Mouse (Mus musculus) cerebellum, adult 2 months (tissue): ENCODE measurements around the gene Serpinb13. TPM values are rescaled to one million over a fixed set of nuclear protein-coding genes. Genes with fewer than 3 reads are reported as not detected.
"Not testable (repeated sequence)": the region's sequence is repeated elsewhere in the genome, so short reads cannot be mapped to it uniquely, and the experiment has no call there.

Source experiments
- DNase-seq, 2 experiments: peaks; one replicate each; pipeline ENCODE4 v3.0.0; 2021
- H3K27ac ChIP-seq: fragments of 200-500 bp; 2 replicates; pipeline ENCODE4 v1.5.1; 2012; ENCODE audit warnings: low read length, control low read depth, inconsistent platforms; ENCODE audit not compliant: insufficient read depth
- H3K27me3 ChIP-seq: fragments of 200-500 bp; 2 replicates; pipeline ENCODE4 v1.6.1; 2012; ENCODE audit warnings: inconsistent platforms, mild to moderate bottlenecking, low read length, moderate library complexity; ENCODE audit not compliant: control insufficient read depth, insufficient read depth
- H3K4me1 ChIP-seq: fragments of 200-500 bp; 2 replicates; pipeline ENCODE4 v1.6.1; 2011; ENCODE audit warnings: low read length; ENCODE audit not compliant: control insufficient read depth, insufficient read depth
- H3K4me3 ChIP-seq: fragments of 200-500 bp; replicated peaks from 2 replicates; pipeline ENCODE3; 2011; ENCODE audit warnings: mild to moderate bottlenecking, low read depth, low read length, control low read depth; ENCODE audit not compliant: insufficient read depth
- CTCF ChIP-seq: fragments of 200-500 bp; IDR thresholded peaks from 2 replicates; pipeline ENCODE4 v1.5.1; 2011; ENCODE audit warnings: low read depth, mild to moderate bottlenecking, control low read depth, low read length, moderate library complexity, borderline replicate concordance; ENCODE audit not compliant: insufficient read depth
- POLR2A ChIP-seq: fragments of 200-500 bp; IDR thresholded peaks from 2 replicates; pipeline ENCODE4 v1.6.1; 2011; ENCODE audit warnings: low read length, control low read depth, borderline replicate concordance; ENCODE audit not compliant: insufficient read depth
- WGBS: fragments of 180-500 bp; shearing (Covaris S2); methylation state at CpG from one replicate; pipeline ENCODE4 v1.1.7; 2018; 5-methylcytosine and 5-hydroxymethylcytosine counted together
- polyA plus RNA-seq: library from polyadenylated mRNA; depleted of rRNA; stranded (reverse); fragments of >200 nt; gene quantifications from 2 replicates; pipeline ENCODE4 v1.2.3, GENCODE M21; 2012; rRNA removed

Gene Serpinb13
- polyA plus RNA-seq, 1 experiment = not detected

DNA sequence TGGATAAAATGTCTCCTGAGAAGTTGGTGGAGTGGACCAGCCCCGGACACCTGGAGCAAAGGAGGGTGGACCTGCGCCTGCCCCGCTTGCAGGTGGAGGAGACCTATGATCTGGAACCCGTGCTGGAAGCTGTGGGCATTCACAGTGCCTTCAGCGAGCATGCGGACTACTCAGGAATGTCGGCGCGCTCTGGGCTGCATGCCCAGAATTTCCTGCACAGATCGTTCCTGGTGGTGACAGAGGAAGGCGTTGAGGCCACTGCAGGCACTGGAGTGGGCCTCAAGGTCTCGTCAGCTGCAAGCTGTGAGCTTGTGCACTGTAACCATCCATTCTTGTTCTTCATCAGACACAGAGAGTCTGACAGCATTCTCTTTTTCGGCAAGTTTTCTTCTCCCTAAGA lies 19.6 kb downstream of the Serpinb13 start:
- Histone ChIP-seq H3K4me1 (no peaks in the 10 kb centered on the region), H3K4me3 (no peak overlapping the region), H3K27me3 (no peaks in the 10 kb centered on the region), H3K27ac (no peak overlapping the region)
- no peak for TF ChIP-seq CTCF
- TF ChIP-seq POLR2A = no peak
- 17% methylated on average over 13 of the region's 13 CpGs for WGBS
- DNase-seq = peak in 1 of 2 experiments; percentile 1

DNA sequence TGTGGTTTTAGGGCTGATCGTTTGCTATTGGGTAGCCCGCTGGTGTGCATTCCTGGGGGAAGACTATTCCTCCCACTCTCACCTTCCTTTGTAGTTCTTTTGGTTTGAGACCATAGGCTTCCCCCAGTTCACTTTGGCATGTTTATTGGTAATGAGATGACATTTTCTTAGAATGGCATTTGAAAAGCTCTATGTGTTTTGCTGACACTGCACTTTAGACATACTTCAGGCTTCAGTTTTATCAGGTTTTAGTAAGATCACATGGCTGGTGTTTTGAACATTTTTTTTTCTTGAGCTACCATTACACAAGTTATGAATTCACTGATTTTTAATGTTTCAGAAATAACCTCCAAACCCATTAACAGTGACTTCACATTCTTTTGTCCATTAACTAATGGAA lies 21.0 kb downstream of the Serpinb13 start:
- Histone ChIP-seq H3K4me1 (no peaks in the 10 kb centered on the region), H3K27ac (no peak overlapping the region), H3K27me3 (no peaks in the 10 kb centered on the region), H3K4me3 (no peak overlapping the region)
- TF ChIP-seq POLR2A (no peak), CTCF (no peak)
- WGBS = 91% methylated on average over 2 of the region's 2 CpGs
- no peak for DNase-seq

DNA sequence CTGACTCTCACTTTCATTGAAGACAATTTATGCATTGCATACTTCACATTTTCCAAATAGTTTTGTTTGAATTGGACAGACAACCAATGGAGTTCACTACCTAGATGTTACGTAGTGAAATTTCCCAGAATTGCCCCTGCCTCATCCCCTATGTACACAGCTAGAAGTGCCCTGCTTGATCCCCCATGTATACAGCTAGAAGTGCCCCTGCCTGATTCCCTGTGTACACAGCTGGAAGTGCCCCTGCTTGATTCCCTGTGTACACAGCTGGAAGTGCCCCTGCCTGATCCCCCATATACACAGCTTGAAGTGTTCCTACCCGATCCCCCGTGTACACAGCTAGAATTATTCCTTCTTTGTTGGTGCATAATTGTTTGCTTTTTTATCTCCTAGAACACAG lies 25.5 kb downstream of the Serpinb13 start:
- Histone ChIP-seq H3K27me3 (no peaks in the 10 kb centered on the region), H3K27ac (no peak overlapping the region), H3K4me1 (no peaks in the 10 kb centered on the region), H3K4me3 (no peak overlapping the region)
- WGBS = 78% methylated on average over 3 of the region's 3 CpGs
- no peak for DNase-seq
- TF ChIP-seq POLR2A (no peak), CTCF (no peak)

DNA sequence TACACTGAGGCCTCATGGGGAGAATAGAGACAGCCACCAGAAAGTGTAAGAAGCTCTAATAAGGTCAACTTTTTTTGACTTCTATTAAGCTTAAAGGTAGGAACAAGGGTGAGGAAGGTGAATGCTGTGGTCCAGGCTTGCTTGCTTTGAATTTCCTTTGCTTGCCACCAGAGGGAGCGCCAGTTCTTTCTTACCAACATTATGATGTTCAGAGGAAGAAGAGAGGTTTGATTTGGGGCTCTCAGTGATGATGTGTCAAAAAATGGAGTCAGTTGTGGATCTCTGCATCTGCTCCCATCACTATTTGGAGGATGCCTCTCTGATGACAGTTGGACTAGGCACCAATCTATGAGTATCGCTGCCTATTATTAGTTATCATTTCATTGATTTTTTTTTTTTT lies 33.7 kb downstream of the Serpinb13 start:
- peak in 1 of 2 experiments; percentile 3 for DNase-seq
- no peak overlapping the region for H3K27ac ChIP-seq
- no peaks in the 10 kb centered on the region for H3K4me1 ChIP-seq
- H3K27me3 ChIP-seq = no peaks in the 10 kb centered on the region
- no peak; the same call in 1 of the 2 replicates for TF ChIP-seq CTCF
- no peak for TF ChIP-seq POLR2A
- 42% methylated on average over 2 of the region's 2 CpGs for WGBS
- H3K4me3 ChIP-seq = no peak overlapping the region

DNA sequence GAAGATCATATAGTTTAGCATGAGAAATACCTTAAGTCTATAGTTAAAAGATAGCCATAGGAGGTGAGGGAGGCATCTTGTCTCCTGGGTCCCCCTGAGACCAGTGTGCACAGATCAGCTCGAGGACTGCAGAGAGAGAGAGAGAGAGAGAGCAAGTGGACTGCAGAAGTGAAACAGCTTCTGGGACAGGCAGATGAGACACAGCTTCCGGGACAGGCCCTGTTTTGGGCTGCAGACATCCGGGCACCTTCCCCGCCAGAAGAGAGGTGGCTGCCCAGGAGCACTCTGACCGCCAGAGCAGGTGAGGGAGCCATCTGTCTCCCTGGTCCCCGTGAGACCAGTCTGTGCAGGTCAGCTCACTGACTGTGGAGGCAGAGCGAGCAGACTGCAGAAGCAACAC lies 34.4 kb downstream of the Serpinb13 start:
- 74% methylated on average over 7 of the region's 7 CpGs for WGBS
- no peak overlapping the region for H3K4me3 ChIP-seq

DNA sequence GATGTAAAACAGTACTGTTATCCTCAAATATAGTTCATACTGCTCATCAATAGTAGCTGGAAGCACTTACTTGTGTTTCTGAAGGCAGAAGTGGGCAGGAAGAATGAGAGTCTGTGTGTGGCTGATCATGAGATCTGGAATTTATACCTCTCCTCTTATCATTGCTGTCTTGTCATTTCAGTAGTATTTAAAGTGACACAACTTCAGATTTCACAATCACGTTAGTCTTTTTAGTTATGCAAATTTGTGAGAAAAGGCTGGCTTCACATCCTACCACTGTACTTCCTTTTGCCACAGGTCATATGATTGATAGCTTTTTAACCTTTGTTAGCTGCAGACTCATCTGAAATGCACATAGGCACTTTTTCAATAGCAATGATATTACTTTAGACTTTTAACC lies 45.1 kb downstream of the Serpinb13 start:
- no peaks in the 10 kb centered on the region for H3K4me1 ChIP-seq
- H3K4me3 ChIP-seq = no peak overlapping the region
- 65% methylated on average over 1 of the region's 1 CpGs for WGBS
- no peak for DNase-seq
- no peak overlapping the region for H3K27ac ChIP-seq
- TF ChIP-seq POLR2A (no peak), CTCF (no peak)
- H3K27me3 ChIP-seq = no peaks in the 10 kb centered on the region

More for the DNA sequence above, 34.4 kb downstream of the Serpinb13 start:
- Histone ChIP-seq H3K27ac (no peak overlapping the region), H3K27me3 (no peaks in the 10 kb centered on the region), H3K4me1 (no peaks in the 10 kb centered on the region)
- TF ChIP-seq POLR2A (no peak), CTCF (no peak)
- no peak for DNase-seq

DNA sequence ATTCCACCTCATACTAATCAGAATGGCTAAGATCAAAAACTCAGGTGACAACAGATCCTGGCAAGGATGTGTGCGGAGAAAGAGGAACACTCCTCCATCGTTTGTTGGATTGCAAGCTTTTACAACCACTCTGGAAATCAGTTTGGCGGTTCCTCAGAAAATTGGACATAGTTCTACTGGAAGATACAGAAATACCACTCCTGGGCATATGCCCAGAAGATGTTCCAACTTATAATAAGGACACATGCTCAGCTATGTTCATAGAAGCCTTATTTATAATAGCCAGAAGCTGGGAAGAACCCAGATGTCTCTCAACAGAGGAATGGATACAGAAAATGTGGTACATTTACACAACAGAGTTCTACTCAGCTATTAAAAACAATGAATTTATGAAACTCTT lies 53.5 kb downstream of the Serpinb13 start:
- not testable (repeated sequence) for H3K4me3 ChIP-seq, H3K27ac ChIP-seq, H3K4me1 ChIP-seq, DNase-seq, H3K27me3 ChIP-seq
- WGBS = 78% methylated on average over 3 of the region's 3 CpGs

Other genes starting within 250 kb of the Serpinb13 start
- gene Kdsr, start 221.3 kb upstream of the Serpinb13 start, polyA plus RNA-seq = 18.7 and 20.5 TPM in 2 replicates
- 26.5 and 33.0 TPM in 2 replicates for gene Vps4b, start 184.3 kb upstream of the Serpinb13 start, polyA plus RNA-seq
- gene Serpinb5, start 119.8 kb upstream of the Serpinb13 start, polyA plus RNA-seq = 0.13 and 0.20 TPM in 2 replicates
- not detected in 2 replicates for gene Serpinb12, start 46.5 kb upstream of the Serpinb13 start, polyA plus RNA-seq
- not detected in 2 replicates for gene Serpinb3a, start 71.3 kb downstream of the Serpinb13 start, polyA plus RNA-seq
- not detected in 2 replicates for gene Serpinb3d, start 102.5 kb downstream of the Serpinb13 start, polyA plus RNA-seq